Mouse (Mus musculus) G1E-ER4 (cell line): Measurements from ENCODE around the gene Ccser2. TPM values are rescaled to one million over a fixed set of nuclear protein-coding genes. Genes with fewer than 3 reads are reported as not detected.

Experiments
- GATA1 ChIP-seq: IDR thresholded peaks from one replicate; pipeline ENCODE4 v1.8.0; 2012; ENCODE audit warnings: low read length, inconsistent platforms
- polyA plus RNA-seq: library from polyadenylated mRNA; stranded (reverse); fragments of >175 nt; gene quantifications from 2 replicates; pipeline ENCODE4 v1.2.3, GENCODE M21; 2012

Gene Ccser2
- polyA plus RNA-seq, 1 experiment: 0.56 TPM

- no peak for TF ChIP-seq GATA1
Observed at GRCm38 (mm10) chr14:36956717-36957116, 11.9 kb downstream of the Ccser2 start.

DNA sequence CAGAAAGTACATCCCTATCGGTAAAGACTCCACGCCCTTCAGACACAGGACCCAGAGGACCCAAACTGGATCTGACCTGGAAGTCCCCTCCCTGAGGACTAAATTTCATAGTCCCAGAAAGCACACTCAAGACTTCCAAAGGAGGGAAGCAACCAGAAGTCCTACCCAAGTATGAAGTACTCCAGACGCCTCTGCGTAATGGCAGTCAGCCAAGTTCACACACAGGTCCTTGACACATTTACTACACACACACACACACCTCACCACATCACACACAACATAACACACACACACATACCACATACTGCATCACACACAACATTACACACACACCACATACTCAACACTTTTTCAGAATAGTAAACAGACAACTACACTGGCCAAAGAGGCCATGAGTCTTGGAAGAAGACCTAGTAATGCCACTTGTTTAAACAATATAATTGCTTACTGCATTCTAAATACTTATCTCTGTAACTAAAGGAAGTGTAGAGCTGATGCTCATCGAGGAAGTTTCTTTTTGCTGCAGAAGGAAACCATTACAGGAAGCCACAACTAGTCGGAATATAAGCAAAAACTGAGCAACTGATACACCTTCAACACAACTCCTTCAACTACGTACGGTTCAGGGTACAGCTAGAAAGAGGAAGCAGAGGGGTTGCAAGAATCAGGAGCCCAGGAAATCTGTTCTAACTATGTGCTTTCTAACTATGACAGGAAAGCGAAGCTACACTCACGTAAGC is 15.7 kb downstream of the Ccser2 start:
- no peak for TF ChIP-seq GATA1

DNA sequence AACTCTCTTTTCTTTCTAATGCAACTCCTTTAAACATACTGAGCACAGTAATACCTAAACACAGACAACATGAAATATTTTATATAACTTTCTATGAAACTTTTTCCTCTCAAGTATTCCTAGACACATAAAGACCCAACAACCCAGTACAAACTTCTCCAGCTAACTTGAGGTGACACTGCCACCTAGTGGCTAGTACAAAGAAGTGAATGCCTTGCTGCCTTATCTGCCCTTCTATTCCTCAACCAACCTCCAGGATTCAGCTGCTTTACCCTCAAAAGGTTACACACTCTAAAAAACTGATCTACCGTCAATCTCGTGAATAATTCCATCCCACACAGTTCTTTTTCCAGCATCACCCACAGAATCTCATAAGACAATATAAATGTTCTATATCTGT is 16.4 kb downstream of the Ccser2 start:
- no peak for TF ChIP-seq GATA1

- TF ChIP-seq GATA1: no peak
Observed at GRCm38 (mm10) chr14:36942716-36943115, 25.9 kb downstream of the Ccser2 start.

DNA sequence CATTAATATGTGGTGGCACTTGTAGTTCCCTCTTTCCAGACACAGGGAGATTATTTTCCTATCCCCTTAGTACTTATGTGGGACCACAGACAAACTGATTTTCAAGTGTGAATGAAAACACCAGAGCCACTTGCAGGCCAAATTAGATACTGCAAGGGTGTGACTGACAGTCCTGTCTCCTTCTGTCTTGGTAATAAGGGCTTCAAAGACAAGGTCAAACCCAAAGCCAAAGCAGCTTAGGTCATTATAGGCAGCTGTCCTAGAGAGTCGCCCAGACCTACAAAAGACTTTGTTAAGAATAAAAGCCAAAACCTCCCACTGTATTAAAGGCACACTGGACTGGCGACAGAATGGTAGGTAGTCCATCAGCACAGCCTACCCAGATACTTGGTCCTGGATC is 30.6 kb downstream of the Ccser2 start:
- TF ChIP-seq GATA1: no peak

- no peak for TF ChIP-seq GATA1
Observed at GRCm38 (mm10) chr14:36937080-36937878, 31.3 kb downstream of the Ccser2 start.

DNA sequence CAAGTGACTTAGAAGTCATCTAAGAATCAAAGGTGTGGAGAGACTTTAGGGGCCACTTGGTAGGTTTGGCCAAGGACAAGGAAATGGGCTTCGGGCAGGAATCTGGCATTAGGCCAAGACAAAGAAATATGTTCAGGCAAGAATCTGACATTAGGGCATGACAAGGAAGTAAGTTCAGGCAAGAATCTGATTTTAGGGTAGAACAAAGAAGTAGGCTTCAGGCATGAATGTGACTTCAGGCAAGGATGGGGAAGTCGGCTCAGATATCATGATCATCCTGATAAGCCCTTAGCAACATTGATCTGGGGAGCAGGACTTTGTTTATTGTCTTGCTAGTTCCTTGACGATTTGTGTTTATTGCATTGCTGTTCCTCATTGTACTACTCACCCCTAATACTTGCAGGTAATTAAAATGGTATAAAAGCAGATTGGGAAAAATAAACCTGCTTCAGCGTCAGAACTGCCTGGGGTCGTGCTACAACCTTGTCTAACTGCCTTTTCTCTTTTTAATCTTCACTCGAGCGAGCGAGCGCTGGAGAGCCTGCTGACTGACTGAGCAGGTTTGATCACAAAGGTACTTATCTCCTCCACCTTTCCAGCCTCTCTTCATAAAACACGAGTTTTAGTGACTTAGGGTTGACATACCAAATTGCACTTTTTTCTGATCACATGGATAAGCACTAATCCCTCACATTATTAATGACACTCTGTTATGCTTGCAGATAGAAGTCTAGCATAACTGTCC is 35.8 kb downstream of the Ccser2 start:
- TF ChIP-seq GATA1: no peak

DNA sequence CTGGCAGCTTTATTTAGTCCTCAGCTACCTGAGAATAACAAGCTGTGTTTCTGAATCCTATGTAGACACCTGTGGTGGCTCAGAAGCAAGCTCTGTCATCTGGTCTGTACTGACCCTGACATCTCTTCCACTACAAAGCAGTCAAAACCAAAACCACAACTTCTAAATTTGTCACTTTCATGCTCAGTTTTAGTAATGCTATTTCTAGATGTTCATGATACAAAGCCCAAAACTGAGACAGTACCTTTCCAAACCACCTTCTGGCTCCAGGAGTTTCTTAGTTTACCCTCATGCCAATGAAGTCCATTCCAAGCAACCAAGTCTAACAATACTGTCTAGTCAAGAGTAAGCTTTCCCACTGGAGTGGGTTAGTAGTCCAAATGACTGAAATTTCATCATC is 36.5 kb downstream of the Ccser2 start:
- TF ChIP-seq GATA1: no peak

- no peak for TF ChIP-seq GATA1
Observed at GRCm38 (mm10) chr14:36923383-36923782, 45.2 kb downstream of the Ccser2 start.

DNA sequence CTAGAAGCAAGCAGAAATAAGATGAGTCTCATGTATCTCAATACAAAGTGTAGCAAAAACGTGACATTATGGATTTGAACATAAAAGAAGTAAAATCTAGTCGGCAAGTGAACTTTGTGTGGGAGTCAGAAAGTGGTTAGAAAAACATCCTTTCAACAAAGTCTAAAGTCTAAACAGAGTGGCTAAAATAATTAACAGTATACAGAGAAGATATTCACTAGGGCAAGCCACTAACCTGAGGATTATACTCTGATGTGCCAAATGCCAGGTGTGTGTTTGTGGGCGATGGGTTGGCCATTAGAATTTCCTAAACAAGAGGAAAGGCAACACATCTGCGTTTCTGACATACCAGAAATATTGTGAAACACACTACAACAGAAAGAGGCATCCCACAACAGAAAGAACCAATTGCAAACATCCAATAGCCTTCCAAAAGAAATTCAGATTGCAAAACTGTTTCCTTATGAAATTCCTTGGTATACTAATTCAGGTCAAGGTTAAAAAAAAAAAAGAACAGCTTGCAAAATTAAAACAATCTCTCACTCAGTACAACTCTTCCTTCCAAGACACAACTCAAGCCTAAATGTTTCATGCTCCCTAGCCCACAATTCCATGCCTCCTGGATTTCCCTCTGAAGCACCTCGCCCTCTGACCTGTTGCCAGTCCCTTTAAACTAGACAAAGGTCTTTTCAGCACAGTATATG is 47.1 kb downstream of the Ccser2 start:
- no peak for TF ChIP-seq GATA1

- no peak for TF ChIP-seq GATA1
Observed at GRCm38 (mm10) chr14:36919886-36920285, 48.7 kb downstream of the Ccser2 start.

DNA sequence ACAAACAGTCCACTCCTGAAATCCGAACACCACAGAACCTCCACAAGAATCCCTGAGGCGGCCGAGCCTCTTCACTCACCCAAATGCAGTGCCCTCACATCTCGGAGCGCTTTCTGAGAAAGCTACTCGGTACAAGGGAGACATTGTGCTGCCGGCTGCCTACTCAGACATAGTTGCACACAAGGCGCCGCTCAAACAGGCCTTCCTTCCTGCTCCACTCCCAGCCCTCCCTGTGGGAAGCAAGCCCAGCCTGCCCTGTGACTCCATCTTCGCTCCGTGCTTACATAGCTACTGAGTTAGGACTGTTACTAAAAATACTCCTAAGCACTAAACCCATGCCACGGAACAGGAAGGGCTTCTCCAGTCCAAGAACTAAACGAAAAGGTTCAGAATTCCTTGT is 49.4 kb downstream of the Ccser2 start:
- no peak for TF ChIP-seq GATA1

GRCm38 (mm10) chr14:36915203-36915602 is 53.4 kb downstream of the Ccser2 start:
- no peak for TF ChIP-seq GATA1

DNA sequence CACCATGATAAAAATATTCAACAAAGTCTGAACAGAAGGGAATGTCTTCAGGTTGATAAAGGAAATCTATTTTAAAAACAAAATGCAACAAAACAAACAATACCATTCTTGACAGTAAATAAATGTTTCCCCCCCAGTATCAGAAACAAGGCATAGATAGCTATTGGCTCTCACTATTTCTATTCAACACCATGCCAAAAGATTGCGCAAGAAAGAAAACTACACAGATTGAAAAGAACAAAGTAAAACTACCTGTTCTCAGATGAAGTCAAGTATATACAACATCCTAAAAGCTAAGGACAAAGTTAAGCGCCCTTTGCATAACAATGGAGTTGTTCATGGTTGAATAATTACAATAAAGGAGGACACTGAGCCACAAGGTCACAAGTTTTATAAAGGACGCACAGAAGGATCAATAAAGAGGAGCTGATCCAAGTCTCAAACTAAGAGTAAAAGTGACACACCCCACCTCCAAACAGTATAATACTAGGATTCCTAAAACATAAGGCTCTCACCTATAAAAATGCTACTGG is 54.0 kb downstream of the Ccser2 start:
- no peak for TF ChIP-seq GATA1

DNA sequence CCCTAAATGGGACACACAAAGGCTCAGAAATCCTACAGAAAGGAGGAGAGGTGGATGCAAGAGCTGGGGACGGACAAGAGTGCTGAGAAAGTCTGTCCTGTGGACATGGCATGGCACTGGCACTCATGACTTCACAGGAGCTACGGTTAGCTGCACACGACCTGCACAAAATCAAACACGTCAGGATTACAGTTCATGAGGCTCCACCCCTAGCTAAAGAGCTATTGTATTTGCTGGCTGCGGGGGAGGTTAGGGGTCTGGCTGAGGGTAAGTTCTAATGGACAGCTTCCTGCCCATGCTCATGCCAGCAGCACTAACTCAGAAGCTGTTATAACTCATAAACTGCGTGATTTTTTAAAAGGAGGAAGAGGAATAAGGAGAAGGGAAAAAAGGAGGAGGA is 56.8 kb downstream of the Ccser2 start:
- TF ChIP-seq GATA1: no peak
